Mouse (Mus musculus) intestine, embryonic 16.5 days (tissue): ENCODE measurements around the gene Zpbp2. TPM values are rescaled to one million over a fixed set of nuclear protein-coding genes. Genes with fewer than 3 reads are reported as not detected.

ENCODE experiments used
- ATAC-seq: fragments of 200-750 bp; cut with Nextera tagmentation; 2 replicates; pipeline ENCODE4 v1.8.0; 2017; ENCODE audit warnings: moderate TSS enrichment, moderate library complexity
- H3K27ac ChIP-seq: fragments of 300-500 bp; sonication (generic); 2 replicates; pipeline ENCODE4 v1.5.1; 2014; ENCODE audit warnings: mild to moderate bottlenecking, low read length
- H3K27me3 ChIP-seq: fragments of 300-500 bp; sonication (generic); replicated peaks from 2 replicates; pipeline ENCODE4 v1.6.1; 2014; ENCODE audit warnings: low read length, control low read depth, mixed read lengths; ENCODE audit not compliant: control insufficient read depth, insufficient read depth
- H3K36me3 ChIP-seq: fragments of 300-500 bp; sonication (generic); 2 replicates; pipeline ENCODE4 v1.6.1; 2014; ENCODE audit warnings: low read length, control low read depth; ENCODE audit not compliant: control insufficient read depth, insufficient read depth
- H3K4me1 ChIP-seq: fragments of 300-500 bp; sonication (generic); 2 replicates; pipeline ENCODE4 v1.6.1; 2014; ENCODE audit warnings: low read length, control low read depth, mixed read lengths; ENCODE audit not compliant: control insufficient read depth, insufficient read depth
- H3K4me2 ChIP-seq: fragments of 300-500 bp; sonication (generic); 2 replicates; pipeline ENCODE4 v1.6.1; 2014; ENCODE audit warnings: low read depth, low read length, control low read depth
- H3K4me3 ChIP-seq: fragments of 300-500 bp; sonication (generic); 2 replicates; pipeline ENCODE4 v1.5.1; 2014; ENCODE audit warnings: mild to moderate bottlenecking, low read length
- H3K9ac ChIP-seq: fragments of 300-500 bp; sonication (generic); 2 replicates; pipeline ENCODE4 v1.6.1; 2014; ENCODE audit warnings: low read depth, low read length
- H3K9me3 ChIP-seq: fragments of 300-500 bp; sonication (generic); 2 replicates; pipeline ENCODE4 v1.6.1; 2016; ENCODE audit warnings: low read length, control low read depth; ENCODE audit not compliant: control insufficient read depth
- WGBS: fragments of 180-500 bp; shearing (Covaris S2); extraction: QIAGEN DNeasy Blood & Tissue Kit; methylation state at CpG from one replicate; pipeline ENCODE4 v1.1.7; 2014; 5-methylcytosine and 5-hydroxymethylcytosine counted together
- polyA plus RNA-seq: library from polyadenylated mRNA; unstranded; fragments of >200 nt; fragmentation: Nextera tagmentation; extraction: Ambion mirVana; gene quantifications from 2 replicates; pipeline ENCODE4 v1.2.1, GENCODE M21; 2015

The Zpbp2 gene
- polyA plus RNA-seq, 1 experiment from 2014 or later: 1.0 TPM

- Histone ChIP-seq H3K27ac (peak overlapping the region; percentile 67), H3K4me1 (peaks cover 35% of the 10 kb centered on the region)
- peak; percentile 72 for ATAC-seq
Measured at GRCm38 (mm10) chr11:98580301-98581121, 29.6 kb downstream of the Zpbp2 start.

DNA sequence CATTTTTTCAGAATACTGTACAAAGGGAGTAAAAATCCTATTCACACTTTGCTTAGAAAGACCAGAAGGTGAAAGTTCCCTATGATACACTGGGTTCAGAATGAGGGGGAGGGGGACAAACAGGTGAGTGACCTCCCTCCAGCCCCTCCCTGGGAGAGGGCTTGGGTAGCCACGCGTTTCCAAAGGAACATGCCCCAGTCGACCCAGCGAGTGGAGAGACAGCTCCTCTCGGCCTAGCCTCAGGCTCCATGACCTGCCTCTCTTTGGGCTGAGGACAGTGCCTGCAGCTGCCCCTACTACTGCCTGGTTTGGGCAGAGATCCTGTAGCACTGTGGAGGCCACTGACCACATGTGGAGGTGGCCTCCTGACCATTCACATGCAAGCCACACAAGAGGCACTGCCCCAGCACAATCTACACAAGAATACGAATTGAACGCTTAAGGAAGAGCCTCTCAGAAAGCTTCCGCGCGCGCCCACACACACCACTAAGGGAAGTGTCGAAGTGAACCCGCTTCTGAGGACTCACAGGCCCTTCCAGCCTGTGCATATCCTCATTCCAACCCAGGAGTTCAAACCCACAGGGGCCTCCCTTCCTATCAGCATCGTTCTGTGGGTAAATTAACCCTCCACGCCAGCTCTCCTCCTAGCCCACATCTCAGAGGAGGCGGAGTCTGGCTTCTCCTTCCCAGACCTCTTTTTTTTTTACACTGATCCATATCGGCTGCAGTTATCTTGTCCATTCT is 30.6 kb downstream of the Zpbp2 start:
- ATAC-seq: no peak

More at GRCm38 (mm10) chr11:98580301-98581121, 29.6 kb downstream of the Zpbp2 start:
- H3K27me3 ChIP-seq: no peaks in the 10 kb centered on the region
- H3K9me3 ChIP-seq: no peaks in the 10 kb centered on the region
- H3K4me2 ChIP-seq: 0 out of 2 replicates have a peak overlapping the region, but pooled peaks have one; percentile 7
- no peak overlapping the region for H3K4me3 ChIP-seq
- H3K36me3 ChIP-seq: no peaks in the 10 kb centered on the region; the same call in 1 of the 2 replicates
- WGBS: 56% methylated on average over 16 of the region's 16 CpGs
- peak overlapping the region; percentile 12; the same call in 1 of the 2 replicates for H3K9ac ChIP-seq

GRCm38 (mm10) chr11:98582030-98582388 is 31.1 kb downstream of the Zpbp2 start:
- Histone ChIP-seq H3K9me3 (no peaks in the 10 kb centered on the region), H3K4me3 (no peak overlapping the region), H3K27ac (peak overlapping the region; percentile 27; the same call in 1 of the 2 replicates), H3K36me3 (no peaks in the 10 kb centered on the region; the same call in 1 of the 2 replicates), H3K4me1 (peaks cover 44% of the 10 kb centered on the region), H3K9ac (no peak overlapping the region), H3K27me3 (no peaks in the 10 kb centered on the region), H3K4me2 (no peak overlapping the region)
- no peak for ATAC-seq
- WGBS: 78% methylated on average over 8 of the region's 8 CpGs

More for the DNA sequence above, 30.6 kb downstream of the Zpbp2 start:
- no peak overlapping the region for H3K4me3 ChIP-seq
- no peaks in the 10 kb centered on the region for H3K27me3 ChIP-seq
- 58% methylated on average over 17 of the region's 17 CpGs for WGBS
- H3K9me3 ChIP-seq: no peaks in the 10 kb centered on the region
- peaks cover 44% of the 10 kb centered on the region for H3K4me1 ChIP-seq
- H3K4me2 ChIP-seq: no peak overlapping the region
- H3K9ac ChIP-seq: no peak overlapping the region
- no peaks in the 10 kb centered on the region; the same call in 1 of the 2 replicates for H3K36me3 ChIP-seq
- peak overlapping the region; percentile 67 for H3K27ac ChIP-seq

GRCm38 (mm10) chr11:98582551-98583264 is 31.8 kb downstream of the Zpbp2 start:
- H3K9ac ChIP-seq: no peak overlapping the region; the same call in 1 of the 2 replicates
- no peaks in the 10 kb centered on the region; the same call in 1 of the 2 replicates for H3K36me3 ChIP-seq
- no peak overlapping the region for H3K4me2 ChIP-seq
- H3K27me3 ChIP-seq: no peaks in the 10 kb centered on the region
- peaks cover 47% of the 10 kb centered on the region for H3K4me1 ChIP-seq
- peak; percentile 47 for ATAC-seq
- WGBS: 81% methylated on average over 12 of the region's 12 CpGs
- no peak overlapping the region for H3K4me3 ChIP-seq
- H3K9me3 ChIP-seq: no peaks in the 10 kb centered on the region
- H3K27ac ChIP-seq: peak overlapping the region; percentile 72

DNA sequence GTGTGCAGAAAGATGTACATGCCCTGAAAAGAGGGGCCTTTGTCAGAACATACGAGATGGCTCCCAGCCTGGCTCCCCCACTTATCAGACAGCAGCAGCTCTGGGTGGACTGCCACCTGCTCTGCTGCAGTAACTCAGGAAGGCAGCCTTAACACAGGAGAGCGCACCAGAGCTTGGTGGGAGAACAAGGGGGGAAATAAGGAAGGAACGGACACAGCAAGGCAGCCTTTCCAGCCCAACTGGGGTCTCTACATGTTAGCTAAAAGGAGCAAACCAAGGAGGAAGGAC is 32.3 kb downstream of the Zpbp2 start:
- H3K36me3 ChIP-seq: no peaks in the 10 kb centered on the region; the same call in 1 of the 2 replicates
- H3K9me3 ChIP-seq: no peaks in the 10 kb centered on the region
- peak overlapping the region; percentile 72 for H3K27ac ChIP-seq
- H3K4me2 ChIP-seq: no peak overlapping the region
- no peak for ATAC-seq
- H3K4me3 ChIP-seq: no peak overlapping the region
- H3K27me3 ChIP-seq: no peaks in the 10 kb centered on the region
- WGBS: 85% methylated on average over 3 of the region's 3 CpGs
- no peak overlapping the region; the same call in 1 of the 2 replicates for H3K9ac ChIP-seq
- peaks cover 50% of the 10 kb centered on the region for H3K4me1 ChIP-seq

DNA sequence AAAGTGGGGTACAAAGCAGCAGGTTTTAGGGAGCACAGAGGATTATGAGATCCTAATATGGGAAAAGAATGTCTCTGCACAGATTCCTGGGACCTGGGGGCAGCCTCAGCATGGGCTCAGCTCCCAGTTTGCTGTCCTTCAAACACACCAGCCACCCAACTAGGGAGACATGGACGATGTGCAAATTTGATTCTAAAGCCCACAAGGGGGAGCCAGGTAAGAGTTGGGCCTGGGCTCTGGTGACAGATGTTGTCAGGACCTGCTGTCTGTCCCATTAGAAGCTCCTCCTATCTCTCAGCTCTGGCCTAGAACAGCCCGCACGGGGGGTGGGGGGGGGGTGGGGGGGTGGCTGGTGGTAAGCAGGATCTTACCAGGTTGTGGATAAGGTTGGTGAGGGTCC is 32.7 kb downstream of the Zpbp2 start:
- Histone ChIP-seq H3K36me3 (no peaks in the 10 kb centered on the region; the same call in 1 of the 2 replicates), H3K4me3 (no peak overlapping the region), H3K4me2 (no peak overlapping the region), H3K9me3 (no peaks in the 10 kb centered on the region), H3K27me3 (no peaks in the 10 kb centered on the region), H3K9ac (no peak overlapping the region), H3K27ac (peak overlapping the region; percentile 72), H3K4me1 (peaks cover 53% of the 10 kb centered on the region)
- no peak for ATAC-seq
- 35% methylated on average over 3 of the region's 3 CpGs for WGBS

DNA sequence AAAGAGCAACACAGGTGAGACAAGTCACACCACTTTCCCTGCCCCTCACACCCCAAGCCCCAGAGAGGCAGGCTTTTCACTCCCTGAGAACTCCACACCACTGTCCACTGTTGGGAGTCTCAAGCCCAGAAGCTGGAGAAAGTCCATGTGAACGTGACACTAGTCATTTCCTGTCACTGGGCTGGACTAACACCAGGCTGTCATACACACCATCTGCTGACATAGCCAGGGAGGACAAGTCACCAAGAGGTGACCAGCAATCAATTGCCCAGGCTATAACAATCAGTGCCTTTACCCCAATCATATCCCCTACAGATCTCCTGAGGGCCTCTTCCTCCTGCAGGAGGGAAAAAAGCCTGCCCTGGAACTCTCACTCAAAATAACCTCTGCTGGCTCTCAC is 33.2 kb downstream of the Zpbp2 start:
- H3K9me3 ChIP-seq: no peaks in the 10 kb centered on the region
- no peak overlapping the region for H3K4me3 ChIP-seq
- H3K36me3 ChIP-seq: no peaks in the 10 kb centered on the region; the same call in 1 of the 2 replicates
- no peak overlapping the region for H3K4me2 ChIP-seq
- 53% methylated on average over 1 of the region's 1 CpGs for WGBS
- no peak overlapping the region for H3K27ac ChIP-seq
- no peak overlapping the region for H3K9ac ChIP-seq
- peaks cover 54% of the 10 kb centered on the region for H3K4me1 ChIP-seq
- no peak for ATAC-seq
- H3K27me3 ChIP-seq: no peaks in the 10 kb centered on the region

DNA sequence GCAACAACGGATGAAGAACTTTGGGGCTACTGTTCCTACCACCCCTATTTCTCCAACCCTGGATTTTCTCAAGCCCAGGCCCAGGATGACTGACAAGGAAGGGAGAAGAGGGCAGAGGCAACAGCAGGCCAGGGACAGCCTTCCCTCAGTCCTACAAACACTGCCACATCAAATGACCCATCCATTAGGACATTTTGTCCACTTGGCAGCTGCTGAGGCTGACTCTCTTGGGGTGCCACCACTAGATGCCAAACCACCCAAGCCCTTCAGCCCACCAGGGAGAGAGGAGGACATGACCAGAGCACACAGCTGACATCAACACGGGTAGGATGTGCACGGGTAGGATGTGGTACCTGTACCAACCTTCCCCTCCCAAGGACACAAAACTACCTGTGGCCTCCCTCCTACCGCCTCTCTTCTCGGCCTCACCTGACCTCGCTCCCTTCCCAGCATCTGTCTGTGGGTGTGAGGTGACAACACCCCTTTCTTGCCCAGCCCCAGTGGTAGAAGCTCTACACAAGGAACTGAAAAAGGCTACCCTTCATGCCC is 33.8 kb downstream of the Zpbp2 start:
- peaks cover 54% of the 10 kb centered on the region for H3K4me1 ChIP-seq
- 0 out of 2 replicates have a peak overlapping the region, but pooled peaks have one; percentile 94 for H3K9ac ChIP-seq
- no peak overlapping the region for H3K4me3 ChIP-seq
- 0 out of 2 replicates have a peak overlapping the region, but pooled peaks have one; percentile 84 for H3K4me2 ChIP-seq
- no peak for ATAC-seq
- H3K36me3 ChIP-seq: no peaks in the 10 kb centered on the region; the same call in 1 of the 2 replicates
- H3K9me3 ChIP-seq: no peaks in the 10 kb centered on the region
- no peaks in the 10 kb centered on the region for H3K27me3 ChIP-seq
- no peak overlapping the region for H3K27ac ChIP-seq
- WGBS: 82% methylated on average over 6 of the region's 6 CpGs
